Mouse (Mus musculus): ENCODE measurements around the gene Naa35. TPM values are rescaled to one million over a fixed set of nuclear protein-coding genes. Genes with fewer than 3 reads are reported as not detected.

Gene Naa35
- polyA plus RNA-seq, 1 experiment = 46.5 TPM

- H3K4me1 ChIP-seq (ENCODE audit: control insufficient read depth, insufficient read depth, low read length) = no peaks in the 10 kb centered on the region
- no peak overlapping the region for H3K27ac ChIP-seq (ENCODE audit: control insufficient read depth, insufficient read depth, low read depth, low read length)
- no peaks in the 10 kb centered on the region for H3K27me3 ChIP-seq (ENCODE audit: control insufficient read depth, insufficient read depth, low read length)
- H3K4me3 ChIP-seq (ENCODE audit: control insufficient read depth, low read depth, low read length) = no peak overlapping the region
- TF ChIP-seq POLR2A (IDR thresholded peaks at IDR 0.05; ENCODE audit: control insufficient read depth, low read depth, low read length) (no peak), CTCF (IDR thresholded peaks at IDR 0.05; ENCODE audit: control insufficient read depth, insufficient read depth, insufficient replicate concordance, low read depth, low read length) (no peak)
- H3K36me3 ChIP-seq (ENCODE audit: control insufficient read depth, insufficient read depth, low read length) = peaks cover 1% of the 10 kb centered on the region
These were observed 7.6 kb downstream of the Naa35 start for GRCm38 (mm10) chr13:59592630-59593029.

- Histone ChIP-seq H3K27ac (ENCODE audit: control insufficient read depth, insufficient read depth, low read depth, low read length) (no peak overlapping the region), H3K4me1 (ENCODE audit: control insufficient read depth, insufficient read depth, low read length) (no peaks in the 10 kb centered on the region; the same call in 1 of the 2 replicates), H3K4me3 (ENCODE audit: control insufficient read depth, low read depth, low read length) (no peak overlapping the region), H3K36me3 (ENCODE audit: control insufficient read depth, insufficient read depth, low read length) (peaks cover 5% of the 10 kb centered on the region), H3K27me3 (ENCODE audit: control insufficient read depth, insufficient read depth, low read length) (no peaks in the 10 kb centered on the region)
- TF ChIP-seq POLR2A (IDR thresholded peaks at IDR 0.05; ENCODE audit: control insufficient read depth, low read depth, low read length) = no peak
- no peak for TF ChIP-seq CTCF (IDR thresholded peaks at IDR 0.05; ENCODE audit: control insufficient read depth, insufficient read depth, insufficient replicate concordance, low read depth, low read length)
These were observed 18.0 kb downstream of the Naa35 start for GRCm38 (mm10) chr13:59603096-59603495.

GRCm38 (mm10) chr13:59604511-59604910 lies 19.5 kb downstream of the Naa35 start:
- Histone ChIP-seq H3K4me3 (ENCODE audit: control insufficient read depth, low read depth, low read length) (no peak overlapping the region), H3K27ac (ENCODE audit: control insufficient read depth, insufficient read depth, low read depth, low read length) (no peak overlapping the region), H3K36me3 (ENCODE audit: control insufficient read depth, insufficient read depth, low read length) (peaks cover 5% of the 10 kb centered on the region), H3K27me3 (ENCODE audit: control insufficient read depth, insufficient read depth, low read length) (no peaks in the 10 kb centered on the region), H3K4me1 (ENCODE audit: control insufficient read depth, insufficient read depth, low read length) (no peaks in the 10 kb centered on the region; the same call in 1 of the 2 replicates)
- no peak for TF ChIP-seq CTCF (IDR thresholded peaks at IDR 0.05; ENCODE audit: control insufficient read depth, insufficient read depth, insufficient replicate concordance, low read depth, low read length)
- TF ChIP-seq POLR2A (IDR thresholded peaks at IDR 0.05; ENCODE audit: control insufficient read depth, low read depth, low read length) = no peak

GRCm38 (mm10) chr13:59605221-59605922 lies 20.3 kb downstream of the Naa35 start:
- no peaks in the 10 kb centered on the region; the same call in 1 of the 2 replicates for H3K4me1 ChIP-seq (ENCODE audit: control insufficient read depth, insufficient read depth, low read length)
- H3K4me3 ChIP-seq (ENCODE audit: control insufficient read depth, low read depth, low read length) = no peak overlapping the region
- TF ChIP-seq POLR2A (IDR thresholded peaks at IDR 0.05; ENCODE audit: control insufficient read depth, low read depth, low read length) (no peak), CTCF (IDR thresholded peaks at IDR 0.05; ENCODE audit: control insufficient read depth, insufficient read depth, insufficient replicate concordance, low read depth, low read length) (no peak)
- H3K27ac ChIP-seq (ENCODE audit: control insufficient read depth, insufficient read depth, low read depth, low read length) = no peak overlapping the region
- H3K27me3 ChIP-seq (ENCODE audit: control insufficient read depth, insufficient read depth, low read length) = no peaks in the 10 kb centered on the region
- H3K36me3 ChIP-seq (ENCODE audit: control insufficient read depth, insufficient read depth, low read length) = peaks cover 3% of the 10 kb centered on the region

- H3K4me3 ChIP-seq (ENCODE audit: control insufficient read depth, low read depth, low read length) = no peak overlapping the region
- H3K4me1 ChIP-seq (ENCODE audit: control insufficient read depth, insufficient read depth, low read length) = no peaks in the 10 kb centered on the region; the same call in 1 of the 2 replicates
- no peak overlapping the region for H3K27ac ChIP-seq (ENCODE audit: control insufficient read depth, insufficient read depth, low read depth, low read length)
- peaks cover 4% of the 10 kb centered on the region for H3K36me3 ChIP-seq (ENCODE audit: control insufficient read depth, insufficient read depth, low read length)
- TF ChIP-seq CTCF (IDR thresholded peaks at IDR 0.05; ENCODE audit: control insufficient read depth, insufficient read depth, insufficient replicate concordance, low read depth, low read length) (no peak), POLR2A (IDR thresholded peaks at IDR 0.05; ENCODE audit: control insufficient read depth, low read depth, low read length) (no peak)
- H3K27me3 ChIP-seq (ENCODE audit: control insufficient read depth, insufficient read depth, low read length) = no peaks in the 10 kb centered on the region
These were observed 24.8 kb downstream of the Naa35 start for GRCm38 (mm10) chr13:59609885-59610284.

- no peak overlapping the region for H3K4me3 ChIP-seq (ENCODE audit: control insufficient read depth, low read depth, low read length)
- no peaks in the 10 kb centered on the region for H3K27me3 ChIP-seq (ENCODE audit: control insufficient read depth, insufficient read depth, low read length)
- H3K27ac ChIP-seq (ENCODE audit: control insufficient read depth, insufficient read depth, low read depth, low read length) = no peak overlapping the region
- peaks cover 4% of the 10 kb centered on the region for H3K36me3 ChIP-seq (ENCODE audit: control insufficient read depth, insufficient read depth, low read length)
- no peak for TF ChIP-seq POLR2A (IDR thresholded peaks at IDR 0.05; ENCODE audit: control insufficient read depth, low read depth, low read length)
- H3K4me1 ChIP-seq (ENCODE audit: control insufficient read depth, insufficient read depth, low read length) = no peaks in the 10 kb centered on the region; the same call in 1 of the 2 replicates
These were observed 25.4 kb downstream of the Naa35 start for GRCm38 (mm10) chr13:59610437-59610836.

GRCm38 (mm10) chr13:59613868-59614267 lies 28.8 kb downstream of the Naa35 start:
- no peak for TF ChIP-seq POLR2A (IDR thresholded peaks at IDR 0.05; ENCODE audit: control insufficient read depth, low read depth, low read length)
- TF ChIP-seq CTCF (IDR thresholded peaks at IDR 0.05; ENCODE audit: control insufficient read depth, insufficient read depth, insufficient replicate concordance, low read depth, low read length) = no peak
- H3K36me3 ChIP-seq (ENCODE audit: control insufficient read depth, insufficient read depth, low read length) = peaks cover 6% of the 10 kb centered on the region
- H3K4me3 ChIP-seq (ENCODE audit: control insufficient read depth, low read depth, low read length) = no peak overlapping the region
- H3K27ac ChIP-seq (ENCODE audit: control insufficient read depth, insufficient read depth, low read depth, low read length) = no peak overlapping the region
- H3K4me1 ChIP-seq (ENCODE audit: control insufficient read depth, insufficient read depth, low read length) = no peaks in the 10 kb centered on the region
- no peaks in the 10 kb centered on the region for H3K27me3 ChIP-seq (ENCODE audit: control insufficient read depth, insufficient read depth, low read length)
